Mouse (Mus musculus) granulocyte monocyte progenitor cell, adult 5-6 weeks (primary cell): Measurements from ENCODE around the gene 2310079G19Rik. TPM values are rescaled to one million over a fixed set of nuclear protein-coding genes. Genes with fewer than 3 reads are reported as not detected.

ENCODE experiments used
- ATAC-seq: replicated peaks from 2 replicates; pipeline ENCODE4 v1.8.0; 2016; ENCODE audit warnings: mild to moderate bottlenecking, moderate TSS enrichment, inconsistent platforms; ENCODE audit not compliant: poor library complexity, severe bottlenecking
- total RNA-seq, 2 experiments: library from RNA; stranded (forward) in 1 of 2; stranded (reverse) in 1 of 2; fragments of 200-712, 200-1000 nt in 1 of 2; fragments of >200 nt in 1 of 2; fragmentation: Nextera tagmentation in 1 of 2; gene quantifications; 2 replicates each; pipeline ENCODE4 v1.2.3; 2014 to 2017

The 2310079G19Rik gene
- total RNA-seq (2014; fragmentation: Nextera tagmentation) = not detected in 2 replicates
- not detected in 2 replicates for total RNA-seq (2017)

GRCm38 (mm10) chr16:88627566-88627965, at the start of gene 2310079G19Rik:
TSS of gene 2310079G19Rik (minus strand) at chr16:88627666.
- no peak for ATAC-seq

- no peak for ATAC-seq
Observed at GRCm38 (mm10) chr16:88671571-88671970, 44.1 kb upstream of the 2310079G19Rik start, which contains the start of gene Krtap27-1. TSS of gene Krtap27-1 (minus strand) at chr16:88671671.

GRCm38 (mm10) chr16:88657426-88657825, 30.0 kb upstream of the 2310079G19Rik start:
- no peak for ATAC-seq

- no peak for ATAC-seq
Observed at GRCm38 (mm10) chr16:88651952-88652351, 24.5 kb upstream of the 2310079G19Rik start.

- ATAC-seq = no peak
Observed at GRCm38 (mm10) chr16:88651082-88651481, 23.6 kb upstream of the 2310079G19Rik start.

GRCm38 (mm10) chr16:88647358-88647846, 19.9 kb upstream of the 2310079G19Rik start, which contains the start of gene Krtap26-1:
TSS of gene Krtap26-1 (minus strand) at chr16:88647796.
- no peak for ATAC-seq

GRCm38 (mm10) chr16:88646366-88647111, 19.1 kb upstream of the 2310079G19Rik start:
- ATAC-seq = no peak

GRCm38 (mm10) chr16:88640053-88640452, 12.6 kb upstream of the 2310079G19Rik start:
- no peak for ATAC-seq

- no peak for ATAC-seq
Observed at GRCm38 (mm10) chr16:88635142-88635541, 7.7 kb upstream of the 2310079G19Rik start.

- ATAC-seq = no peak
Observed at GRCm38 (mm10) chr16:88631474-88631873, 4.0 kb upstream of the 2310079G19Rik start.

GRCm38 (mm10) chr16:88612712-88613111, 14.8 kb downstream of the 2310079G19Rik start:
- ATAC-seq = no peak

GRCm38 (mm10) chr16:88611922-88612321, 15.5 kb downstream of the 2310079G19Rik start, which contains the start of gene Krtap24-1:
TSS of gene Krtap24-1 (minus strand) at chr16:88612279.
- ATAC-seq = no peak

- no peak for ATAC-seq
Observed at GRCm38 (mm10) chr16:88604570-88604969, 22.9 kb downstream of the 2310079G19Rik start.

- ATAC-seq = no peak
Observed at GRCm38 (mm10) chr16:88602464-88602863, 25.0 kb downstream of the 2310079G19Rik start.

GRCm38 (mm10) chr16:88600303-88600702, 27.2 kb downstream of the 2310079G19Rik start:
- no peak for ATAC-seq

- ATAC-seq = no peak
Observed at GRCm38 (mm10) chr16:88599504-88600237, 27.8 kb downstream of the 2310079G19Rik start.

- ATAC-seq = no peak
Observed at GRCm38 (mm10) chr16:88592758-88593157, 34.7 kb downstream of the 2310079G19Rik start.

- no peak for ATAC-seq
Observed at GRCm38 (mm10) chr16:88583338-88583737, 44.1 kb downstream of the 2310079G19Rik start.
